Mouse (Mus musculus) left cerebral cortex, postnatal 10 days (tissue): ENCODE measurements at regions not wholly inside any gene's neighbourhood (a gene's known extent, or its start where the extent isn't known, plus 50 kb on each side); places are given as distances from the start of the nearest gene placed in this dataset.
A peak's percentile ranks its signal among the peaks of the same experiment; 100 is the strongest.

Experiments used
- DNase-seq, 2 experiments: peaks; one replicate each; pipeline ENCODE4 v3.0.0; 2021 to 2022; ENCODE audit warnings: low spot score in 2 of 2, mixed read lengths in 1 of 2; ENCODE audit errors: extremely low spot score in 1 of 2
- intact Hi-C: fragments of 180-260 bp; cut with DNase I; formaldehyde crosslinking; loops from one replicate; pipeline ENCODE4 v1.15.1; 2025

- intact Hi-C loops = no loop called here
- no peak for DNase-seq
These were observed 67.0 kb upstream of the Ssx2ip start for GRCm38 (mm10) chr3:146337429-146337828.

- DNase-seq = peak in 1 of 2 experiments; percentile 55
- intact Hi-C loops = no loop called here
These were observed 66.6 kb upstream of the Ssx2ip start for GRCm38 (mm10) chr3:146337861-146338281.

GRCm38 (mm10) chr3:146338445-146338844, 66.0 kb upstream of the Ssx2ip start:
- intact Hi-C loops = no loop called here
- no peak for DNase-seq

- intact Hi-C loops = loop anchor here (5.0 to 10.0 kb wide), 2 partner anchors 442 to 574 kb away; no protein-coding TSS in a partner anchor
- no peak for DNase-seq
These were observed 64.0 kb upstream of the Ssx2ip start for GRCm38 (mm10) chr3:146340316-146341055.

- intact Hi-C loops = loop anchor here (5.0 to 10.0 kb wide), 2 partner anchors 441 to 573 kb away; no protein-coding TSS in a partner anchor
- no peak for DNase-seq
These were observed 62.6 kb upstream of the Ssx2ip start for GRCm38 (mm10) chr3:146341652-146342340.

- no peak for DNase-seq
- intact Hi-C loops = loop anchor here (5.0 to 10.0 kb wide), 2 partner anchors 440 to 572 kb away; no protein-coding TSS in a partner anchor
These were observed 61.7 kb upstream of the Ssx2ip start for GRCm38 (mm10) chr3:146342727-146343126.

GRCm38 (mm10) chr3:146343649-146344401, 60.6 kb upstream of the Ssx2ip start:
- intact Hi-C loops = loop anchor here (5.0 to 10.0 kb wide), 2 partner anchors 438 to 571 kb away; no protein-coding TSS in a partner anchor
- DNase-seq = peak in 1 of 2 experiments; percentile 60

- no peak for DNase-seq
- intact Hi-C loops = loop anchor here (5.0 to 10.0 kb wide), 4 partner anchors 68 to 570 kb away; partner anchors contain the start of genes Gng5 and Spata1
These were observed 59.9 kb upstream of the Ssx2ip start for GRCm38 (mm10) chr3:146344402-146345025.

GRCm38 (mm10) chr3:146345308-146345780, 59.1 kb upstream of the Ssx2ip start:
- DNase-seq = peak; percentile 74 to 76
- intact Hi-C loops = loop anchor here (5.0 to 10.0 kb wide), 3 partner anchors 67 to 569 kb away; partner anchors contain the start of genes Gng5 and Spata1

GRCm38 (mm10) chr3:146345946-146346345, 58.5 kb upstream of the Ssx2ip start:
- intact Hi-C loops = loop anchor here (5.0 to 10.0 kb wide), 3 partner anchors 66 to 569 kb away; partner anchors contain the start of genes Gng5 and Spata1
- no peak for DNase-seq

GRCm38 (mm10) chr3:146347311-146347710, 57.1 kb upstream of the Ssx2ip start:
- no peak for DNase-seq

GRCm38 (mm10) chr3:146348921-146349320, 55.5 kb upstream of the Ssx2ip start:
- intact Hi-C loops = loop anchor here (5.0 to 10.0 kb wide), 3 partner anchors 63 to 566 kb away; partner anchors contain the start of genes Gng5 and Spata1

More at GRCm38 (mm10) chr3:146347311-146347710, 57.1 kb upstream of the Ssx2ip start:
- intact Hi-C loops = loop anchor here (5.0 to 10.0 kb wide), 3 partner anchors 65 to 567 kb away; partner anchors contain the start of genes Gng5 and Spata1

GRCm38 (mm10) chr3:146349393-146349792, 55.0 kb upstream of the Ssx2ip start:
- DNase-seq = no peak
- intact Hi-C loops = loop anchor here (5.0 to 10.0 kb wide), 3 partner anchors 63 to 565 kb away; partner anchors contain the start of genes Gng5 and Spata1

More at GRCm38 (mm10) chr3:146348921-146349320, 55.5 kb upstream of the Ssx2ip start:
- no peak for DNase-seq

- intact Hi-C loops = no loop called here
- no peak for DNase-seq
These were observed 54.3 kb upstream of the Ssx2ip start for GRCm38 (mm10) chr3:146350126-146350525.

- intact Hi-C loops = no loop called here
These were observed 53.0 kb upstream of the Ssx2ip start for GRCm38 (mm10) chr3:146351468-146351867.

GRCm38 (mm10) chr3:146352187-146352586, 52.3 kb upstream of the Ssx2ip start:
- intact Hi-C loops = no loop called here
- no peak for DNase-seq

More at GRCm38 (mm10) chr3:146351468-146351867, 53.0 kb upstream of the Ssx2ip start:
- no peak for DNase-seq

- intact Hi-C loops = no loop called here
- no peak for DNase-seq
These were observed 50.5 kb upstream of the Ssx2ip start for GRCm38 (mm10) chr3:146353961-146354360.
